Mouse (Mus musculus) neural tube, embryonic 12.5 days (tissue): Measurements from ENCODE around the gene Rusc2. TPM values are rescaled to one million over a fixed set of nuclear protein-coding genes. Genes with fewer than 3 reads are reported as not detected.

ENCODE experiments used
- ATAC-seq: fragments of 200-750 bp; cut with Nextera tagmentation; 2 replicates; pipeline ENCODE4 v1.8.0; 2017; ENCODE audit warnings: low read depth, mild to moderate bottlenecking, moderate TSS enrichment, moderate library complexity; ENCODE audit not compliant: low FRiP score
- H3K27ac ChIP-seq: fragments of 300-500 bp; sonication (generic); 2 replicates; pipeline ENCODE4 v1.5.1; 2016
- H3K27me3 ChIP-seq: fragments of 300-500 bp; sonication (generic); replicated peaks from 2 replicates; pipeline ENCODE4 v1.6.1; 2016; ENCODE audit warnings: mild to moderate bottlenecking
- H3K36me3 ChIP-seq: fragments of 300-500 bp; sonication (generic); 2 replicates; pipeline ENCODE4 v1.6.1; 2016; ENCODE audit warnings: mild to moderate bottlenecking
- H3K4me1 ChIP-seq: fragments of 300-500 bp; sonication (generic); 2 replicates; pipeline ENCODE4 v1.6.1; 2016
- H3K4me2 ChIP-seq: fragments of 300-500 bp; sonication (generic); replicated peaks from 2 replicates; pipeline ENCODE4 v1.6.1; 2016; ENCODE audit warnings: mild to moderate bottlenecking
- H3K4me3 ChIP-seq: fragments of 300-500 bp; sonication (generic); 2 replicates; pipeline ENCODE4 v1.5.1; 2016
- H3K9ac ChIP-seq: fragments of 300-500 bp; sonication (generic); 2 replicates; pipeline ENCODE4 v1.6.1; 2016; ENCODE audit warnings: mild to moderate bottlenecking
- H3K9me3 ChIP-seq: fragments of 300-500 bp; sonication (generic); 2 replicates; pipeline ENCODE4 v1.6.1; 2016; ENCODE audit warnings: mild to moderate bottlenecking
- WGBS: fragments of 180-500 bp; shearing (Covaris S2); methylation state at CpG from one replicate; pipeline ENCODE4 v1.1.7; 2016; 5-methylcytosine and 5-hydroxymethylcytosine counted together
- polyA plus RNA-seq: library from polyadenylated mRNA; unstranded; fragments of >200 nt; fragmentation: Nextera tagmentation; extraction: Ambion mirVana; gene quantifications from 2 replicates; pipeline ENCODE4 v1.2.1, GENCODE M21; 2016

Rusc2 gene
- polyA plus RNA-seq, 1 experiment from 2014 or later = 53.3 TPM

GRCm38 (mm10) chr4:43402212-43402611 is 20.4 kb downstream of the Rusc2 start:
- 86% methylated on average over 9 of the region's 9 CpGs for WGBS
- no peaks in the 10 kb centered on the region for H3K36me3 ChIP-seq
- H3K27ac ChIP-seq = no peak overlapping the region
- H3K9me3 ChIP-seq = no peaks in the 10 kb centered on the region
- no peak for ATAC-seq
- H3K4me2 ChIP-seq = no peak overlapping the region
- no peaks in the 10 kb centered on the region for H3K27me3 ChIP-seq
- H3K4me3 ChIP-seq = no peak overlapping the region
- no peak overlapping the region for H3K9ac ChIP-seq
- H3K4me1 ChIP-seq = peaks cover 35% of the 10 kb centered on the region

DNA sequence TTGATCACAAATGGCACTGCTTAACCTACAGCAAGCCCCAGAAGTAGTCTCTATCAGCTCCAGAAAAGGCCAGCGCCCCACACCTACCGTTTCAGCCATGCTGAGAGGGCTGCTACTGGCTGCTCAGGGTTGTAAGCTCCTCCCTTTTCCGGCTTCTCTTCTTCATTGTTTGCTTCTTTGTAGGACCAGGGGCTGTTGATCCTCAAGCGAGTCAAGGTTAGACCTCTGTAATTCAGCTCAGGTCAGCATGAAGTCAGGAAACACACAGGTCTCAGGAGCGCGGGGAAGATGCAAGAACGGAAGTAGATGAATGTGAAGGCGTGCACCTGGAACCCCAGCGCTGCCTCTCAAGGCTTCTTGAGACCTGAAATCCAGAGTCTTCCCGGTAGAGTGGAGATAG is 22.9 kb downstream of the Rusc2 start:
- Histone ChIP-seq H3K4me3 (no peak overlapping the region), H3K4me2 (no peak overlapping the region), H3K27me3 (no peaks in the 10 kb centered on the region), H3K27ac (no peak overlapping the region), H3K36me3 (no peaks in the 10 kb centered on the region), H3K9me3 (no peaks in the 10 kb centered on the region), H3K9ac (no peak overlapping the region), H3K4me1 (peaks cover 34% of the 10 kb centered on the region)
- no peak for ATAC-seq
- 91% methylated on average over 10 of the region's 10 CpGs for whole genome bisulfite sequencing

DNA sequence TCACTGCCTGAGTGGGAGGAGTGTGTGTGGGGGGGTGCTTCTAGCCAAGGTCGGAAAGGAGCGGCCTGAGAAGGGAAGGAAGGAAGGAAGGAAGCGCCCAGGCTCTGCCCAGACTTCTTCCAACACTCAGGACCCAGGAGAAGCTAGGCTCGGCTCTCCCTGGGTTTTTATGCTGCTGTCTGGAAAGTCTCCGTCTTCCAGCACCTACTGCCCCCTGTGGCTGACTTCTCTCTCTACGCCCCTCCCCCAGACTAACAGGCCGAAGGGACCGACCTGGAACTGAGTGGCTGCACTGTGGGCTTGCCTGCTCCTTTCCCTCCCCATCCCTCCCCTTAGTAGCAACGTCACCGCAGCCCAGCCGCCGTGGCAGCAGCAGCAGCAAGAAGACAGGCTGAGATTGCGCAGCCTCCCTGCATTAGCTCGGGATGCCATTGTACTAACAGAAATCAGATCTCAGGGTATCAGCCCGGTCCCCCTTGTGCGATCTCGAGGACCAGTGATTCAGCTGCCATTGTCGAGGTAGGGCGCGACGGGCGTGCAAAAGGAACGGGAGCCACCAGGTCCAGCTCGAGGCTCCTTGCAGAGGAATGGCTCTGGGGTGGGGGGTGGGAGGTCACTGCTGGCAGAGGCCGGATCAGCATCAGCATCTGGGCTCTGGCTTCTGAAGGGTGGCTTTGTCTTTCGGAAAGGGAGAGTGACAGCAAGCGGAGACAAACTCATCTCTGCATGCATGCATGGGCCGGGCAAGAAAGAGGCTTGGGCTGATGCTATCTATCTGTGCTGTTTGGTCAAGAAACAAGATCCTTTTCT is 24.6 kb downstream of the Rusc2 start:
- WGBS = 1% methylated on average over 28 of the region's 28 CpGs
- peak; percentile 95 for ATAC-seq
- Histone ChIP-seq H3K4me2 (peak overlapping the region; percentile 63), H3K9me3 (no peaks in the 10 kb centered on the region), H3K27ac (peak overlapping the region; percentile 88), H3K36me3 (no peaks in the 10 kb centered on the region), H3K27me3 (no peaks in the 10 kb centered on the region), H3K4me1 (peaks cover 27% of the 10 kb centered on the region), H3K9ac (peak overlapping the region; percentile 80), H3K4me3 (peak overlapping the region; percentile 55)

- peak; percentile 78 for ATAC-seq
- Histone ChIP-seq H3K9me3 (no peaks in the 10 kb centered on the region), H3K27ac (peak overlapping the region; percentile 42), H3K4me3 (peak overlapping the region; percentile 55), H3K27me3 (no peaks in the 10 kb centered on the region), H3K4me1 (peaks cover 25% of the 10 kb centered on the region), H3K9ac (peak overlapping the region; percentile 80), H3K4me2 (peak overlapping the region; percentile 63), H3K36me3 (no peaks in the 10 kb centered on the region)
- WGBS = 68% methylated on average over 12 of the region's 12 CpGs
These were observed 25.5 kb downstream of the Rusc2 start for GRCm38 (mm10) chr4:43407071-43407920.

DNA sequence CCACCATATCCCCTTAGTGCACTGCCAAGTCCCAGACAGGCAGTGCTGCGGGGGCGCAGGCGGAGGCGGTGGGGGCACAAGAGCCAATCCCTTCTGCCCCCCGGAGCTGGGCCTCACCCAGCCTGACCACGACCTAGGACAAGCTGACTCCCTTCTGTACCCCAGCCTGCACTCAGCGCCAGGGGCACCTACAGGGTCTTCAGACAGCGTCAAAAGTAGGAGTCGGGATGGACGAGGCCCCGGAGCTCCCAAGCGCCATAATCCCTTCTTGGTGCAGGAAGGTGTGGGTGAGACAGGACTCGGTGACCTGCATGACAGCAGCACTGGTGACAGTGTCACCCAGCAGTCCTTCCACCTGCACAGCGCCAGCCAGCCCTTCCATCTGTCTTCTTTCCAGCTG is 33.0 kb downstream of the Rusc2 start:
- Histone ChIP-seq H3K27me3 (no peaks in the 10 kb centered on the region), H3K4me2 (no peak overlapping the region), H3K27ac (no peak overlapping the region), H3K4me1 (peaks cover 4% of the 10 kb centered on the region; the same call in 1 of the 2 replicates), H3K36me3 (peaks cover 38% of the 10 kb centered on the region), H3K4me3 (no peak overlapping the region), H3K9ac (no peak overlapping the region), H3K9me3 (no peaks in the 10 kb centered on the region)
- WGBS = 87% methylated on average over 14 of the region's 14 CpGs
- no peak for ATAC-seq

GRCm38 (mm10) chr4:43415221-43416070 is 33.7 kb downstream of the Rusc2 start:
- no peak overlapping the region for H3K4me3 ChIP-seq
- 90% methylated on average over 29 of the region's 29 CpGs for WGBS
- H3K4me2 ChIP-seq = no peak overlapping the region
- H3K9me3 ChIP-seq = no peaks in the 10 kb centered on the region
- H3K27me3 ChIP-seq = no peaks in the 10 kb centered on the region
- no peak for ATAC-seq
- H3K4me1 ChIP-seq = peaks cover 4% of the 10 kb centered on the region; the same call in 1 of the 2 replicates
- no peak overlapping the region for H3K27ac ChIP-seq
- peaks cover 38% of the 10 kb centered on the region for H3K36me3 ChIP-seq
- H3K9ac ChIP-seq = no peak overlapping the region

- H3K9me3 ChIP-seq = no peaks in the 10 kb centered on the region
- WGBS = 95% methylated on average over 22 of the region's 22 CpGs
- peaks cover 38% of the 10 kb centered on the region for H3K36me3 ChIP-seq
- H3K4me2 ChIP-seq = no peak overlapping the region
- ATAC-seq = no peak
- peaks cover 4% of the 10 kb centered on the region; the same call in 1 of the 2 replicates for H3K4me1 ChIP-seq
- no peaks in the 10 kb centered on the region for H3K27me3 ChIP-seq
- no peak overlapping the region for H3K27ac ChIP-seq
- H3K4me3 ChIP-seq = no peak overlapping the region
- no peak overlapping the region for H3K9ac ChIP-seq
These were observed 34.3 kb downstream of the Rusc2 start for GRCm38 (mm10) chr4:43416071-43416490.

DNA sequence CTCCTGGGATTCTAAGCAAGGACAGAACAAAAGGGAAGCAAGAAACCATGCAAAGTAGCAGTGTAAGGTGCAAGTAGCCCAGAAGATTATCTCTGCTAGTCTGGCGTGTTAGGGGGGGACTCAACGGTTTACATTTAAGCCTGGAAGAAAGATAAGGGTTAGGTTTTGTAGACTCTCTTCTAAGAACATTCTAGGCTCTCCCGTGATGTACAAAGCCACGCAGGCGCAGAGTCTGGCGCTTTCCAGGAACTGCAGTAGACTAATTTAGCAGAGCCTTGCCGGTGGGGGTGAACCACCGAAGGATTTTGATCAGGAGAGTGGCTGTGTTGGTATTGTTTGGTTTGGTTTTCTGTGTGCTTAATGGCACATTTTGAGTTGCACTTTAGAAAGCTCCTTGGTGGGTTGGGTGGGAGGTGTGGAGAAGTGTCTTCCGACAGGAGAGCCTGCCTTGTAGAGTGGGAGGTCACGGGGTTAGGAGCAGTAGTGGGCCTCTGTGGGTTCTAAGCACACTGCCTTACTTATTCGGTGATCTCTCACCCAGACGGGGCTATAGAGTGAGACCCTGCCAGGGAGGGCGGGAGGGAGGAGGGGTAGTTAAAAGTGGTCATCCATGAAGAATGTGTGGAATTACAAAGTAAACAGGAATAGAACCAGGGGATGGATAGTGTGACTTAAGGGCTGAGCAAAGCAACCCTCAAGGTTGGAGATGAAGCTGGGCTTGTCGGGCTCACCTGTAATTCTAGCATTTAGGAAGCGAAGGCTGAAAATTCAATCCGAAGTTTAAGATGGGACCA is 35.7 kb downstream of the Rusc2 start:
- WGBS = 77% methylated on average over 16 of the region's 16 CpGs
- Histone ChIP-seq H3K4me1 (peaks cover 4% of the 10 kb centered on the region; the same call in 1 of the 2 replicates), H3K9me3 (no peaks in the 10 kb centered on the region), H3K9ac (no peak overlapping the region), H3K27ac (no peak overlapping the region), H3K36me3 (peaks cover 52% of the 10 kb centered on the region), H3K27me3 (peaks cover 8% of the 10 kb centered on the region; the same call in 1 of the 2 replicates), H3K4me3 (no peak overlapping the region), H3K4me2 (no peak overlapping the region)
- no peak for ATAC-seq

DNA sequence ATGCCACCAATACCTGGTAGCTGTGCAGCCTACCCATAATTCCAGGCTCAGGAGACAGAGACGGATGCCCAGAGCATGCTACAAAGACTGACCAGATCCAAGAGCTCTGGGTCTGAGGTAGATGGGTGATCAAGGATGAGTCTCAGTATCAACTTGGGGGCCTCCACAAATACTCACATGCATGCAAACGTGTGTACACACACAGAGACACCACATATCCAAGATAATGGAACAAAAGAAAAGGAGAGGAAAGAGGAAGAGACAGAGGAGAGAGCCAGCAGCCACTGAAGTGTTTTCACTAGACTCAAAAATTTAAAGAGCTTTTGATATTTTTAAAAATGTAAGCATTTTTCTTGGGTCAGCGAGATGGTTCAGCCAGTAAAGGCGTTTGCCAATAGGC is 36.7 kb downstream of the Rusc2 start:
- H3K27ac ChIP-seq = no peak overlapping the region
- peaks cover 4% of the 10 kb centered on the region; the same call in 1 of the 2 replicates for H3K4me1 ChIP-seq
- no peak overlapping the region for H3K9ac ChIP-seq
- peaks cover 18% of the 10 kb centered on the region for H3K27me3 ChIP-seq
- no peaks in the 10 kb centered on the region for H3K9me3 ChIP-seq
- H3K36me3 ChIP-seq = peaks cover 61% of the 10 kb centered on the region
- no peak overlapping the region for H3K4me2 ChIP-seq
- ATAC-seq = no peak
- no peak overlapping the region for H3K4me3 ChIP-seq
- 83% methylated on average over 4 of the region's 4 CpGs for WGBS

DNA sequence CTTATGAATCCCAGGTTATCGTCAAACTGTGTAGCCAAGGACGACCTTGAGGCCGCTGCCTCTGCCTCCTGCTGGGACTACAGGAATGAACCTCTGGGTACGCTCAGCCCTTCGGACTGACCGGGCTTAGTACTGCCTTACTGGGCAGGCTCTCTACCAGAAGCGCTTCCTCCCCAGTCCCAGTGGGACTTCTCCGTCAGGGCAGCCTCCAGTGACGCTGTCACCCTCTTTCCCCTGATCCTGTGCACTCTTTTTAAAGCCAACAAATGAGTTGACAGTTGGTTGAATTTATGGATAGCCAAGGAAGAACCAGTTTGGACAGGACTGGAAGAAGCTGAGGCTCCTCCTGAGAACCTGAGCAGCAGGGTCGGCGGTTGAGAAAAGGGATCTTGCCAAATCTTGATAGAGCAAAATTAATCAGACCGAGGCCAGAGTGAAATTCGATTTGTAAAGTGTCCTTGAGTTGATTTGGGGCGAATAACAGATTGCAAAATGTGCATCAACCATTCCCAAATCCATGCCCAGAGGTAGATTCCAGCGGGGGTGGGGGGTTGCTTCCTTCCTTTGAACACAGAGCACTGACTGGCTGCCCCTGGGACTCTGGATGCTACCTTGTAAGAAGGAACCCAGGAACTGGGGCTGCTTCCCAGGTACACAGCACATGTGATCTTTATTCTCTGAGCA is 37.3 kb downstream of the Rusc2 start:
- peaks cover 25% of the 10 kb centered on the region for H3K27me3 ChIP-seq
- no peak overlapping the region for H3K4me3 ChIP-seq
- H3K36me3 ChIP-seq = peaks cover 68% of the 10 kb centered on the region
- WGBS = 59% methylated on average over 15 of the region's 15 CpGs
- H3K4me1 ChIP-seq = 0 out of 2 replicates have a peak, but pooled peaks cover 4% of the 10 kb centered on the region
- no peaks in the 10 kb centered on the region for H3K9me3 ChIP-seq
- H3K4me2 ChIP-seq = no peak overlapping the region
- no peak overlapping the region for H3K27ac ChIP-seq
- no peak overlapping the region for H3K9ac ChIP-seq
- no peak for ATAC-seq
